Mouse (Mus musculus) megakaryocyte, embryonic 14.5 days (primary cell): ENCODE measurements around the gene Ermap. TPM values are rescaled to one million over a fixed set of nuclear protein-coding genes. Genes with fewer than 3 reads are reported as not detected.

ENCODE experiments used
- H3K27me3 ChIP-seq: replicated peaks from 2 replicates; pipeline ENCODE3; 2012; ENCODE audit warnings: inconsistent platforms
- H3K36me3 ChIP-seq: replicated peaks from 2 replicates; pipeline ENCODE3; 2012; ENCODE audit warnings: low read length, inconsistent platforms, mixed read lengths
- H3K4me1 ChIP-seq: 2 replicates; pipeline ENCODE4 v1.6.1; 2012; ENCODE audit warnings: inconsistent platforms
- H3K4me3 ChIP-seq: replicated peaks from 2 replicates; pipeline ENCODE3; 2012; ENCODE audit warnings: moderate library complexity, mild to moderate bottlenecking, inconsistent platforms
- H3K9me3 ChIP-seq: 2 replicates; pipeline ENCODE4 v1.6.1; 2012; ENCODE audit warnings: inconsistent platforms
- FLI1 ChIP-seq: IDR thresholded peaks from 2 replicates; pipeline ENCODE4 v1.6.1; 2012; ENCODE audit warnings: low read length, inconsistent platforms, mixed read lengths
- GATA1 ChIP-seq: IDR thresholded peaks from 3 replicates; pipeline ENCODE4 v1.6.1; 2012; ENCODE audit warnings: mixed read lengths, low read length, inconsistent platforms, borderline replicate concordance
- polyA plus RNA-seq: library from polyadenylated mRNA; stranded (reverse); fragments of >175 nt; gene quantifications from 2 replicates; pipeline ENCODE4 v1.2.3, GENCODE M21; 2012; ENCODE audit warnings: low replicate concordance; ENCODE audit not compliant: insufficient read depth

Ermap gene
- polyA plus RNA-seq, 1 experiment, result 0.10 TPM

- Histone ChIP-seq H3K27me3 (no peaks in the 10 kb centered on the region), H3K36me3 (peaks cover 98% of the 10 kb centered on the region), H3K4me3 (no peak overlapping the region), H3K4me1 (peaks cover 94% of the 10 kb centered on the region), H3K9me3 (no peaks in the 10 kb centered on the region)
- no peak for TF ChIP-seq FLI1
Observed at GRCm38 (mm10) chr4:119129096-119129495, 60.7 kb downstream of the Ermap start.

- peaks cover 94% of the 10 kb centered on the region for H3K4me1 ChIP-seq
- H3K36me3 ChIP-seq, result peaks cover 98% of the 10 kb centered on the region
- no peaks in the 10 kb centered on the region for H3K27me3 ChIP-seq
- no peaks in the 10 kb centered on the region for H3K9me3 ChIP-seq
- TF ChIP-seq FLI1, result no peak
- no peak for TF ChIP-seq GATA1
- peak overlapping the region; percentile 73 for H3K4me3 ChIP-seq
Observed at GRCm38 (mm10) chr4:119128547-119128946, 61.3 kb downstream of the Ermap start.

DNA sequence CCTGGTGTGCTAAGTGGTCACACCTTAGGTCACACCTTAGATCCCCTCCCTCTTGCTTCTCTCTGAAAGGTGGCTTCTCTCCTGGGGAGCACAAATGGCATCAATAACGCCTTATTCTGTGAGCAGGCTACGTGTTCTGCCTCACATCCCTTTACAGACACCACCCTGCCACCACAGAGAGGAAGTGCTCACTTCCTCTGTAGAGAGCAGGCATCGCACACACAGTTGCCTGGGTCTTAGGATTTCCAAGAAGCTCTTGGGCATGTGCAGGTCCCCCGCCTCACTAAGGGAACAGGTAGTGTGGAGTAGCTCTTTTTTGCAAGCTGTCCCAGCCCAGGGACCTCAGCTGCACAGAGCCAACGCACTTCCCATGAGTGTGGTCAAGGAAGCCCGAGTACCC lies 62.6 kb downstream of the Ermap start:
- peaks cover 98% of the 10 kb centered on the region for H3K4me1 ChIP-seq
- H3K9me3 ChIP-seq, result no peaks in the 10 kb centered on the region
- no peaks in the 10 kb centered on the region for H3K27me3 ChIP-seq
- peaks cover 98% of the 10 kb centered on the region for H3K36me3 ChIP-seq
- H3K4me3 ChIP-seq, result peak overlapping the region; percentile 80
- TF ChIP-seq GATA1 (no peak), FLI1 (peak; percentile 61; the same call in 1 of the 2 replicates)

- Histone ChIP-seq H3K36me3 (peaks cover 98% of the 10 kb centered on the region), H3K4me1 (peaks cover 100% of the 10 kb centered on the region), H3K27me3 (no peaks in the 10 kb centered on the region), H3K4me3 (peak overlapping the region; percentile 80), H3K9me3 (no peaks in the 10 kb centered on the region)
- TF ChIP-seq FLI1 (no peak), GATA1 (no peak)
Observed at GRCm38 (mm10) chr4:119125577-119126270, 64.1 kb downstream of the Ermap start.

Other genes starting within 250 kb of the Ermap start
- gene Lao1, start 228.4 kb downstream of the Ermap start, polyA plus RNA-seq, result not detected in 2 replicates
- 106 and 116 TPM in 2 replicates for gene Slc2a1, start 81.3 kb downstream of the Ermap start, polyA plus RNA-seq
- 9.7 and 15.6 TPM in 2 replicates for gene Zfp691, start 15.8 kb downstream of the Ermap start, polyA plus RNA-seq
- gene Svbp, start 5.3 kb upstream of the Ermap start, polyA plus RNA-seq, result 3.9 and 54.3 TPM in 2 replicates
- gene Tmem269, start 28.2 kb upstream of the Ermap start, polyA plus RNA-seq, result not detected in 2 replicates
- 14.7 and 17.1 TPM in 2 replicates for gene AU022252, start 42.7 kb upstream of the Ermap start, polyA plus RNA-seq
- 39.1 and 45.5 TPM in 2 replicates for gene P3h1, start 42.9 kb upstream of the Ermap start, polyA plus RNA-seq
- not detected in 2 replicates for gene Cldn19, start 65.4 kb upstream of the Ermap start, polyA plus RNA-seq
- 965 and 1,779 TPM in 2 replicates for gene Ybx1, start 104.6 kb upstream of the Ermap start, polyA plus RNA-seq
- gene Ppih, start 130.5 kb upstream of the Ermap start, polyA plus RNA-seq, result 1.7 TPM in 1 of 2 replicates, not detected in the other
- 0.03 TPM in 1 of 2 replicates, not detected in the other for gene Ccdc30, start 225.5 kb upstream of the Ermap start, polyA plus RNA-seq
- gene Ppcs, start 232.4 kb upstream of the Ermap start, polyA plus RNA-seq, result 7.7 and 11.4 TPM in 2 replicates
- not detected in 2 replicates for gene Zmynd12, start 232.8 kb upstream of the Ermap start, polyA plus RNA-seq